7 mouse cellular contexts compared by ENCODE assay signal in the genomic region with DNA sequence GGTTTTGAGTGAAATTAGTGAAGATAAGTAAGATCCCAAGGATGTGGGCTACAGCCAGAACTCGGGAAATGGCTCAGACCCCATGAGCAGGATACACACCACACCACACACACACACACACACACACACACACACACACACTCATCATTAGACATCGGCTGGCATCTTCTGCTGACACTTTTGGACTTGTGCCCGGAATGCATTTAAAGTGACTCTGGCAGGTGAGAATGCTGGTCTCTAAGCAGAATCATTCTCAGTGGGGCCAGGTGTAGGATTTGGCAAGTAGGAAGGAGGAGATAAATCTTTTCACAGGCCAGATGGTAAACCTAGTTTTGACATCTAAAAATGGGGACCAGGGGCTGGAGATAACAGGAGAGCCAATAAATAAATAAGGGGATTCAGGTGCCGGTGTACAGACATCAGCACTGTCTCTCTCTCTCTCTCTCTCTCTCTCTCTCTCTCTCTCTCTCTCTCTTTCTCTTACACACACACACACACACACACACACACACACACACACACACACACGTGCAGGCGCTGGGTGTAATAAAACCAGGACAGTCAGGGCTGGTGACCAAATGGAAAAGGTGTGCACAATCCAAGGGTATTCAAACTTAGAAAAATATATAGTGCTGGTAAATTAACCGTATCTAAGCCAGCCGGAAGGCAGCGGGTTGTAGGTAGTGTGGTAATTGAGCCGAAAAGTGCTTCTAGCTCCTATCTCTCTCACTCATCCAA. TPM values are rescaled to one million over a fixed set of nuclear protein-coding genes. Genes with fewer than 3 reads are reported as not detected.
DNase-seq lines count a peak whose midpoint lies in the region; ATAC-seq lines count a peak whose summit lies in the region.

No protein-coding gene starts in this region.

- no peak overlapping the region for H3K27ac ChIP-seq in lung, embryonic 16.5 days (ENCODE audit: low read length)
- no peak overlapping the region for H3K27ac ChIP-seq in embryonic facial prominence, embryonic 10.5 days (replicated peaks)
- no peak overlapping the region for H3K27ac ChIP-seq in intestine, embryonic 16.5 days (ENCODE audit: low read length)

- no peak overlapping the region for H3K4me3 ChIP-seq in lung, embryonic 16.5 days (ENCODE audit: low read length)
- H3K4me3 ChIP-seq in embryonic facial prominence, embryonic 10.5 days, result peak overlapping the region; percentile 59
- H3K4me3 ChIP-seq in intestine, embryonic 16.5 days (ENCODE audit: low read length), result peak overlapping the region; percentile 49

- H3K27me3 ChIP-seq in lung, embryonic 16.5 days (ENCODE audit: control insufficient read depth, insufficient read depth, low read depth, low read length), result peaks cover 13% of the 10 kb centered on the region
- peaks cover 76% of the 10 kb centered on the region for H3K27me3 ChIP-seq in embryonic facial prominence, embryonic 10.5 days (replicated peaks; ENCODE audit: low read depth, poor library complexity, severe bottlenecking)
- peaks cover 20% of the 10 kb centered on the region; the same call in 1 of the 2 replicates for H3K27me3 ChIP-seq in intestine, embryonic 16.5 days (replicated peaks; ENCODE audit: control insufficient read depth, insufficient read depth, low read length)

- no peaks in the 10 kb centered on the region for H3K9me3 ChIP-seq in lung, embryonic 16.5 days (ENCODE audit: control insufficient read depth, low read length)
- H3K9me3 ChIP-seq in embryonic facial prominence, embryonic 10.5 days, result no peaks in the 10 kb centered on the region
- H3K9me3 ChIP-seq in intestine, embryonic 16.5 days (ENCODE audit: control insufficient read depth, low read length), result no peaks in the 10 kb centered on the region

- no peaks in the 10 kb centered on the region for H3K36me3 ChIP-seq in lung, embryonic 16.5 days (ENCODE audit: control insufficient read depth, insufficient read depth, low read length)
- no peaks in the 10 kb centered on the region for H3K36me3 ChIP-seq in embryonic facial prominence, embryonic 10.5 days (replicated peaks)
- no peaks in the 10 kb centered on the region for H3K36me3 ChIP-seq in intestine, embryonic 16.5 days (ENCODE audit: control insufficient read depth, insufficient read depth, low read length)

- no peak overlapping the region for H3K9ac ChIP-seq in lung, embryonic 16.5 days (ENCODE audit: low read length)
- no peak overlapping the region for H3K9ac ChIP-seq in intestine, embryonic 16.5 days (ENCODE audit: low read depth, low read length)

- WGBS in lung, embryonic 16.5 days, result 40% methylated on average over 10 of the region's 10 CpGs
- WGBS in embryonic facial prominence, embryonic 10.5 days, result 47% methylated on average over 10 of the region's 10 CpGs
- WGBS in intestine, embryonic 16.5 days, result 40% methylated on average over 10 of the region's 10 CpGs

- no peak for DNase-seq in lung, postnatal 4 days
- DNase-seq in embryonic facial prominence, embryonic 10.5 days (ENCODE audit: low spot score), result no peak
- peak; percentile 30 for DNase-seq in right cerebral cortex, postnatal 4 days
- DNase-seq in Muller cell, postnatal 12 days (ENCODE audit: inconsistent ontology term), result no peak
- DNase-seq in kidney, adult 8-10 months, result no peak

- peak overlapping the region; percentile 67 for H3K4me2 ChIP-seq in lung, embryonic 16.5 days (ENCODE audit: low read depth, low read length)
- peak overlapping the region; percentile 77 for H3K4me2 ChIP-seq in intestine, embryonic 16.5 days (ENCODE audit: low read depth, low read length)

- no peak for ATAC-seq in lung, embryonic 16.5 days (ENCODE audit: low read depth)
- ATAC-seq in intestine, embryonic 16.5 days, result no peak

- peaks cover 11% of the 10 kb centered on the region for H3K4me1 ChIP-seq in lung, embryonic 16.5 days (replicated peaks; ENCODE audit: control insufficient read depth, insufficient read depth, low read length)
- H3K4me1 ChIP-seq in embryonic facial prominence, embryonic 10.5 days, result peaks cover 36% of the 10 kb centered on the region
- peaks cover 10% of the 10 kb centered on the region; the same call in 1 of the 2 replicates for H3K4me1 ChIP-seq in intestine, embryonic 16.5 days (ENCODE audit: control insufficient read depth, insufficient read depth, low read length)

RNA-seq across cellular contexts. Expression of gene Gprin1, which starts 7.6 kb away (rescaled TPM):
- 0.05 and 0.16 TPM in 2 replicates for polyA plus RNA-seq in lung, embryonic 16.5 days (2015; fragmentation: Nextera tagmentation; extraction: Ambion mirVana)
- polyA plus RNA-seq in embryonic facial prominence, embryonic 10.5 days (2016; fragmentation: Nextera tagmentation; extraction: Ambion mirVana), result 0.66 and 0.94 TPM in 2 replicates
- 0.15 and 0.16 TPM in 2 replicates for polyA plus RNA-seq in intestine, embryonic 16.5 days (2015; fragmentation: Nextera tagmentation; extraction: Ambion mirVana)

RNA-seq across cellular contexts. Expression of gene Sncb, which starts 9.1 kb away (rescaled TPM):
- polyA plus RNA-seq in lung, embryonic 16.5 days (2015; fragmentation: Nextera tagmentation; extraction: Ambion mirVana), result 0.31 TPM in 1 of 2 replicates, not detected in the other
- polyA plus RNA-seq in embryonic facial prominence, embryonic 10.5 days (2016; fragmentation: Nextera tagmentation; extraction: Ambion mirVana), result 0.79 and 1.3 TPM in 2 replicates
- polyA plus RNA-seq in intestine, embryonic 16.5 days (2015; fragmentation: Nextera tagmentation; extraction: Ambion mirVana), result 0.39 and 0.46 TPM in 2 replicates

RNA-seq across cellular contexts. Expression of gene Eif4e1b, which starts 26.5 kb away (rescaled TPM):
- polyA plus RNA-seq in lung, embryonic 16.5 days (2015; fragmentation: Nextera tagmentation; extraction: Ambion mirVana), result not detected in 2 replicates
- polyA plus RNA-seq in embryonic facial prominence, embryonic 10.5 days (2016; fragmentation: Nextera tagmentation; extraction: Ambion mirVana), result not detected in 2 replicates
- polyA plus RNA-seq in intestine, embryonic 16.5 days (2015; fragmentation: Nextera tagmentation; extraction: Ambion mirVana), result not detected in 2 replicates

RNA-seq across cellular contexts. Expression of gene Tspan17, which starts 31.9 kb away (rescaled TPM):
- polyA plus RNA-seq in lung, embryonic 16.5 days (2015; fragmentation: Nextera tagmentation; extraction: Ambion mirVana), result 19.6 and 21.0 TPM in 2 replicates
- 9.7 and 10.9 TPM in 2 replicates for polyA plus RNA-seq in embryonic facial prominence, embryonic 10.5 days (2016; fragmentation: Nextera tagmentation; extraction: Ambion mirVana)
- 13.6 and 14.1 TPM in 2 replicates for polyA plus RNA-seq in intestine, embryonic 16.5 days (2015; fragmentation: Nextera tagmentation; extraction: Ambion mirVana)

RNA-seq across cellular contexts. Expression of gene Cdhr2, which starts 56.0 kb away (rescaled TPM):
- polyA plus RNA-seq in lung, embryonic 16.5 days (2015; fragmentation: Nextera tagmentation; extraction: Ambion mirVana), result 0.30 TPM in 1 of 2 replicates, not detected in the other
- polyA plus RNA-seq in embryonic facial prominence, embryonic 10.5 days (2016; fragmentation: Nextera tagmentation; extraction: Ambion mirVana), result 0.05 and 0.15 TPM in 2 replicates
- 64.2 and 94.9 TPM in 2 replicates for polyA plus RNA-seq in intestine, embryonic 16.5 days (2015; fragmentation: Nextera tagmentation; extraction: Ambion mirVana)
